Mouse (Mus musculus) megakaryocyte, embryonic 14.5 days (primary cell): ENCODE measurements at regions not wholly inside any gene's neighbourhood (a gene's known extent, or its start where the extent isn't known, plus 50 kb on each side); places are given as distances from the start of the nearest gene placed in this dataset.

Experiments used
- FLI1 ChIP-seq: IDR thresholded peaks from 2 replicates; pipeline ENCODE4 v1.6.1; 2012; ENCODE audit warnings: low read length, inconsistent platforms, mixed read lengths
- GATA1 ChIP-seq: IDR thresholded peaks from 3 replicates; pipeline ENCODE4 v1.6.1; 2012; ENCODE audit warnings: mixed read lengths, low read length, inconsistent platforms, borderline replicate concordance

GRCm38 (mm10) chr3:41173561-41173960 lies 90.7 kb upstream of the Pgrmc2 start:
- TF ChIP-seq FLI1: no peak
- no peak for TF ChIP-seq GATA1
